Mouse (Mus musculus) forebrain, embryonic 14.5 days (tissue): Measurements from ENCODE around the gene Tmpo. TPM values are rescaled to one million over a fixed set of nuclear protein-coding genes. Genes with fewer than 3 reads are reported as not detected.
A peak's percentile ranks its signal among the peaks of the same experiment; 100 is the strongest.

ENCODE experiments used
- ATAC-seq: fragments of 200-750 bp; cut with Nextera tagmentation; 2 replicates; pipeline ENCODE4 v1.8.0; 2017; ENCODE audit warnings: mild to moderate bottlenecking, moderate library complexity
- DNase-seq: peaks from one replicate; pipeline ENCODE4 v3.0.0-alpha.2; 2015; ENCODE audit warnings: low spot score
- H3K27ac ChIP-seq: fragments of 300-500 bp; sonication (generic); 2 replicates; pipeline ENCODE4 v1.5.1; 2014; ENCODE audit warnings: low read depth, mild to moderate bottlenecking, control low read depth, low read length, moderate library complexity
- H3K27me3 ChIP-seq: fragments of 300-500 bp; sonication (generic); replicated peaks from 2 replicates; pipeline ENCODE4 v1.6.1; 2014; ENCODE audit warnings: low read length, control low read depth, mixed read lengths; ENCODE audit not compliant: control insufficient read depth, insufficient read depth
- H3K36me3 ChIP-seq: fragments of 300-500 bp; sonication (generic); 2 replicates; pipeline ENCODE4 v1.6.1; 2014; ENCODE audit warnings: low read length, control low read depth; ENCODE audit not compliant: control insufficient read depth, insufficient read depth
- H3K4me1 ChIP-seq: fragments of 300-500 bp; sonication (generic); 2 replicates; pipeline ENCODE4 v1.6.1; 2014; ENCODE audit warnings: antibody characterized with exemption, low read length, control low read depth; ENCODE audit not compliant: control insufficient read depth, insufficient read depth
- H3K4me2 ChIP-seq: fragments of 300-500 bp; sonication (generic); 2 replicates; pipeline ENCODE4 v1.6.1; 2014; ENCODE audit warnings: mild to moderate bottlenecking, control low read depth, low read length
- H3K4me3 ChIP-seq: fragments of 300-500 bp; sonication (generic); 2 replicates; pipeline ENCODE4 v1.5.1; 2014; ENCODE audit warnings: low read depth, low read length, control low read depth
- H3K9ac ChIP-seq: fragments of 300-500 bp; sonication (generic); 2 replicates; pipeline ENCODE4 v1.6.1; 2014; ENCODE audit warnings: mild to moderate bottlenecking, low read length, control low read depth, moderate library complexity
- H3K9me3 ChIP-seq: fragments of 300-500 bp; sonication (generic); replicated peaks from 2 replicates; pipeline ENCODE4 v1.6.1; 2016; ENCODE audit warnings: low read length, control low read depth, mixed read lengths; ENCODE audit not compliant: control insufficient read depth
- WGBS: fragments of 180-500 bp; shearing (Covaris S2); extraction: QIAGEN DNeasy Blood & Tissue Kit; methylation state at CpG from one replicate; pipeline ENCODE4 v1.1.7; 2014; 5-methylcytosine and 5-hydroxymethylcytosine counted together
- polyA plus RNA-seq: library from polyadenylated mRNA; unstranded; fragments of >200 nt; fragmentation: Nextera tagmentation; extraction: Ambion mirVana; gene quantifications from 2 replicates; pipeline ENCODE4 v1.2.1, GENCODE M21; 2014

Tmpo gene
- polyA plus RNA-seq, 1 experiment from 2014 or later, result 165 TPM

DNA sequence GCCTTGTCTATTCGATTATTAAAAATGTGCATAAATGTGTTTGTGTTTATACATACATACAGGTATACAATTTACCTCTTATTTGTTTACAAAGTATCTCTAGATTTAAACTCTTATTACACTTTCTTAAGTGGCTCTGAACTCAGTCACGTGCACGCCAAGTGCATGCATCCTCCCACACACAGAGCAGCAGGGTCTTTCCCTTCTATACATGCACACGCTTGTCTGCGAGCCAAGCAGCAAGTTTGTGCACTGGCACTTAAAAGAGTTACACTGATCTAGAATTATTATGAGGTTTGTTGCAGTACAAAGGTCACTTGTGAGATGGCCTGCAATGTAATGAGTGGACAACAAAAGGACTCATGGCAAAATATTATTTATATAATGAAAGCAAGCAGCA, 20.1 kb downstream of the Tmpo start:
- Histone ChIP-seq H3K27ac (no peak overlapping the region), H3K36me3 (peaks cover 91% of the 10 kb centered on the region), H3K9me3 (no peaks in the 10 kb centered on the region), H3K4me3 (no peak overlapping the region), H3K4me2 (no peak overlapping the region), H3K27me3 (no peaks in the 10 kb centered on the region), H3K9ac (no peak overlapping the region), H3K4me1 (no peaks in the 10 kb centered on the region)
- ATAC-seq, result no peak
- 96% methylated on average over 5 of the region's 5 CpGs for WGBS
- DNase-seq, result no peak

DNA sequence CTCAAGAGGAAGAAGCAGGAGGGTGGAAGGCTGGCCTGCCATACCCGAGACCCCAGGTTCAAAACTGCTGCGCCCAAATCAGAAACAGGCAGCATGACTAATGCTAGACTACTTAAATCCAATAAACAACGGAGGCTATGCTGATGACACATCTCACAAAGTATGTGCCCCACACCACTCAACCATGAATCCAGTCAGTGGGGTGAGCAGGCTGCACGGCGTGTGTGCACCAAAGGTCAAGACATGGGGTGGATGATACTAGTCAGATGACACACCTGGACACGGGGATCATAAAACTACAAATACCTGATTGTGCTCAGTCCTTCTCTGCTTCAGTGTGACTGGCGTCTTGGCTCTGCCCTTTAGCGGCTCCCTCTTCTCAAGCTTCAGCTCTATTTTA, 22.7 kb downstream of the Tmpo start:
- ATAC-seq, result no peak
- Histone ChIP-seq H3K4me3 (no peak overlapping the region), H3K9me3 (no peaks in the 10 kb centered on the region), H3K4me1 (no peaks in the 10 kb centered on the region), H3K27ac (no peak overlapping the region), H3K4me2 (no peak overlapping the region), H3K9ac (no peak overlapping the region), H3K27me3 (no peaks in the 10 kb centered on the region), H3K36me3 (peaks cover 95% of the 10 kb centered on the region)
- DNase-seq, result no peak
- 84% methylated on average over 8 of the region's 8 CpGs for WGBS

DNA sequence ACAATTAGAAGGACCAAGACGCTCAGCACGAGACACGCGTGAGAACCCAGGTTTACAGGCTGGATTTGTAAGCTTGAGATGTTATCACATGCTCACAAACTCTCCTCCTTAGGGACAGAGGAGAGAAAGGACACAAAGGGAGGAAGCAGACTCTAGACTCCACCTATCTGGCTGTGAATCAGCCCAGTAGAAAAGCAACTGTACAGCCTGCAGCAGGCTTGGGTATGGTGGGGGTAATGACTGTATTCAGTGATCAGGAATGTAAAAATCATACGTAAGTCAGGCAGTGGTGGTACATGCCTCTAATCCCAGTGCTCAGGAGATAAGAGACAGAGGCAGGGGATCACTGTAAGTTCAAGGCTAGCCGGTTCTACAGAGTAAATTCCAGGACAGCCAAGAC, 24.8 kb downstream of the Tmpo start:
- no peak for ATAC-seq
- H3K9me3 ChIP-seq, result no peaks in the 10 kb centered on the region
- DNase-seq, result no peak
- peaks cover 93% of the 10 kb centered on the region for H3K36me3 ChIP-seq
- no peak overlapping the region for H3K4me2 ChIP-seq
- no peak overlapping the region for H3K9ac ChIP-seq
- no peak overlapping the region for H3K4me3 ChIP-seq
- 86% methylated on average over 6 of the region's 6 CpGs for WGBS
- H3K27me3 ChIP-seq, result no peaks in the 10 kb centered on the region
- no peak overlapping the region for H3K27ac ChIP-seq
- H3K4me1 ChIP-seq, result no peaks in the 10 kb centered on the region

DNA sequence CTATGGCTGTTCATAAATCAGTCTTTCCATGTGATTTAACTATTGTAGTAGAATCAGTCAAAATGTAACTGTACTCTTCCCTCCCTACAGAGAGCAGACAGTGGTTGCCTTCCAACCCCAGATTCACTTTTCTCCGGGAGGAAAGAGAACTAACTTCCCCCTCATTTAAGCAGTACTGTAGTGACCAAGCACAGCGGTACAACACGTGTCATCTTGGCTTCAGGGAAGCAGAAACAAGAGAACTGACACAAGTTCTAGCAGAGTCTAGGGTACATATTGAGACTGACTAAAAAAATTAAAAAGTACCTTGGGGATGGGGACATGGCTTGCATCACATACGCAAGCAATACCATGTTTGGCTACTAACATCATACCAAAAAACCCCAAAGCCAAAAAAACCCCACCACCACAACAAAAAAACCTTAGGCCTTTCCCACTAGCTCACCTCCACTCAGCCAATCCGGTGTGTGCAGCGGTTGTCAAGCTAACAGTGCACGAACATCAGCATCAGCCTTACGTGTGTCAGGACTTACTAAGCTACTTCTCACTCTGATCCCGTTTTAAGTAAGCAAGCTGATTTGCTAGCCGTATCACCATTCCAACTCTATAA, 27.1 kb downstream of the Tmpo start:
- 88% methylated on average over 10 of the region's 10 CpGs for WGBS
- H3K36me3 ChIP-seq, result peaks cover 95% of the 10 kb centered on the region

DNA sequence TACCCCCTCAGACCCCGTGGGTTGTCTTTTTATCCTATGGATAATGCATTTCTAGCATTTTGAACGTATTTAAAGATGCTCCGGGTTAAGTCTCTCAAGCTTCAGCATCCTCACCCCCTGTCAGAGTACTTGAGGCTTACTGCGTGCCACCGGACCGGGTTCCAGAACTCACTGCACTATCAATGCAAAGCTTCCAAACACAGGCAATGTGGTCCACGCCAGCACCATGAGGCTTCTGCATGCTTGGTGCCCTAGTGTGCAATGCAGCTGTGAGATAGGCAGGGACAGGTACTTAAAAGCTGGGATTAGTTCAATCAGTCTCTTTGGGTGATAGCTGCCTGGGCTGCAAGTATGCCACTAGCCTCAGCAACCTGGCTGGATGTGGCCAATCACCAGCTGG, 35.7 kb downstream of the Tmpo start:
- Histone ChIP-seq H3K4me3 (no peak overlapping the region), H3K4me2 (no peak overlapping the region), H3K27ac (no peak overlapping the region), H3K36me3 (peaks cover 44% of the 10 kb centered on the region), H3K9ac (no peak overlapping the region), H3K27me3 (no peaks in the 10 kb centered on the region), H3K9me3 (no peaks in the 10 kb centered on the region), H3K4me1 (no peaks in the 10 kb centered on the region)
- ATAC-seq, result no peak
- no peak for DNase-seq
- whole genome bisulfite sequencing, result 96% methylated on average over 7 of the region's 7 CpGs

More for the DNA sequence above, 27.1 kb downstream of the Tmpo start:
- no peak overlapping the region for H3K4me2 ChIP-seq
- H3K4me3 ChIP-seq, result no peak overlapping the region
- H3K4me1 ChIP-seq, result no peaks in the 10 kb centered on the region
- H3K9me3 ChIP-seq, result no peaks in the 10 kb centered on the region
- H3K27me3 ChIP-seq, result no peaks in the 10 kb centered on the region
- ATAC-seq (no peak), DNase-seq (no peak)
- no peak overlapping the region for H3K27ac ChIP-seq
- H3K9ac ChIP-seq, result no peak overlapping the region

DNA sequence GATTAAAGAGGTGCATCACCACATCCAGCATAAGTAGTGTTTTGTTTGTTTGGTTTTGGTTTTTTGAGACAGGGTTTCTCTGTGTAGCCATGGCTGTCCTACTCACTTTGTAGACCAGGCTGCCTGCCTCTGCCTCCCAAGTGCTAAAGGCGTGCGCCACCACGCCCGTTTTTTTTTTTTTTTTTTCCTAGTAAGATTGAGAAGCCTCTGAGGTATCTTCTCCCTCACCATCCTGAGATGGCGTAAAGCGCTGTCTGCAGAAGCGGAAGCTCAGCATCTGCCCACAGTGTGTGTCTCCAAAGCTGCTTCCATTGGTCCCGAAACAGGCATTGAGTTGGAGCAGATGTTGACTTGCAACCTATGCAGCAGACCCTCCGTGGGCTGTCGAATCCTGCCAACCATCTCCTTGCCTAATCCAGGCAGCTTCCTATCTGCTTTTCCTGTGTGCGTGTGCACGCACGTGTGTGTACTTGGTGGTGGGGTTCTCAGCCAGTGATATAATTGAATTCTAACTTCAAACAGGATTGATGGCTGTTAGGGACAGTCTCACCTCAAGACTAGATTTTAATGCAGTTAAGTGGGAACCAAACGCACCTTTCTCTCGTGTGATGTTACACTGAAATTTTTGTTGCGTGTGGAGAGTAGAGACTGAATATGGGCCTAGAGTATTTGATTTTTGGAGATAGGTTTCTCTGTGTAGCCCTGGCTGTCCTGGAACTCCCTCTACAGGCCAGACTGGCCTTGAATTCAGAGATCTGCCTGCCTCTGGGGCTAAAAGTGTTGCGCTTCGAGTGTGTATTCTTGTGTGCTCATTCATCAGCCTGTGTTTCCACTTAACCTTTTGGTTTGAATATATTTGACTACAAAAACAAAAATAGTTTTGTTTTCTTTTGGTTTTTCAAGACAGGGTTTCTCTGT, 37.5 kb downstream of the Tmpo start:
- H3K27me3 ChIP-seq, result no peaks in the 10 kb centered on the region
- H3K9me3 ChIP-seq, result no peaks in the 10 kb centered on the region
- H3K4me1 ChIP-seq, result no peaks in the 10 kb centered on the region
- no peak overlapping the region for H3K9ac ChIP-seq
- 78% methylated on average over 18 of the region's 18 CpGs for WGBS
- ATAC-seq (no peak), DNase-seq (no peak)
- no peak overlapping the region for H3K4me3 ChIP-seq
- H3K27ac ChIP-seq, result no peak overlapping the region
- no peak overlapping the region for H3K4me2 ChIP-seq
- peaks cover 25% of the 10 kb centered on the region for H3K36me3 ChIP-seq

DNA sequence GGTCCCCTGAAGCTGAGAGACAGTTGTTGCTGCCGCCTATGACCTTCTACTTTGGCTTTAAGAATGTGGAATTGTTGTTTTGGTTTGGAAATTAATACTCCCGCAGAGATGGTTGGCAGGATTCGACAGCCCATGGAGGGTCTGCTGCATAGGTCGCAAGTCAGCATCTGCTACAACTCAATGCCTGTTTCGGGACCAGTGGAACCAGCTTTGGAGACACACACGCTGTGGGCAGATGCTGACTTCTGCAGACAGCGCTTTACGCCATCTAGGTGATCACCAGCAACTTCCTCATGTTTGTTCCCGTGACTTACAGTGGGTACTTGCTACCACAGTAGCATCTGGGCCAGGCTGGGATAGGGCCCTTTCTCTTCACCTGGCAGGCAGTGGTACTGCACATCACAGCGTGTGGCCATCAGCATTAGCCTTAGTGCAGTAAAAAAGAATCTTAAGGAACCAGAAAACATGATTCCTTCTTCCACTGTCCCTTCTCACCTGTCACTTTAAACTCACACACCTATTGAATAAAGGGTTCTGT, 38.4 kb downstream of the Tmpo start:
- H3K9ac ChIP-seq, result no peak overlapping the region
- H3K36me3 ChIP-seq, result peaks cover 22% of the 10 kb centered on the region
- H3K9me3 ChIP-seq, result no peaks in the 10 kb centered on the region
- 73% methylated on average over 10 of the region's 10 CpGs for WGBS
- no peak for DNase-seq
- no peaks in the 10 kb centered on the region for H3K4me1 ChIP-seq
- no peak overlapping the region for H3K4me2 ChIP-seq
- H3K27ac ChIP-seq, result no peak overlapping the region
- ATAC-seq, result no peak
- H3K27me3 ChIP-seq, result no peaks in the 10 kb centered on the region
- H3K4me3 ChIP-seq, result no peak overlapping the region

DNA sequence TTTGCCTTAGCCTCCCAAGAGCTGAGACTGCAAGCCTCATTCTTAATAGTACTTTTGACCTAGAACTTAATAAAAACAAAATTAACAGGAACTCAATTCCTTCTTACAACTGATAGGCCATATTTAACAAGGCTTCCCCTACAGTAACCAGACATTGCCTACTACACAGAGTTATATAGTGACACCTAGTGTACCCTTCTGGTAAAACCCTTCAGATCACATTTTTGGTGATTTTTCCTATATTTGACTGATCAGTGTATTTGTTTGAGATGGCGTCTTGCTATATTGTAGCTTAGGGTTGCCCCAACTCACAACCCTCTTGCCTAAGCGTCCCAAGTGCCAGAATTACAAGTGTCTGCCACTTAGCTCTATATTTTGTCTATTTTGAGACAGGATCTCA, 39.6 kb downstream of the Tmpo start:
- no peak overlapping the region for H3K9ac ChIP-seq
- no peaks in the 10 kb centered on the region for H3K27me3 ChIP-seq
- H3K9me3 ChIP-seq, result no peaks in the 10 kb centered on the region
- DNase-seq (peak; percentile 77), ATAC-seq (peak; percentile 61)
- 23% methylated on average over 2 of the region's 2 CpGs for whole genome bisulfite sequencing
- no peak overlapping the region for H3K4me2 ChIP-seq
- no peaks in the 10 kb centered on the region for H3K4me1 ChIP-seq
- H3K4me3 ChIP-seq, result no peak overlapping the region
- H3K36me3 ChIP-seq, result peaks cover 12% of the 10 kb centered on the region
- no peak overlapping the region for H3K27ac ChIP-seq
